Mouse (Mus musculus) megakaryocyte, adult 5-6 weeks (primary cell): ENCODE data around the gene RPS10-NUDT3. TPM values are rescaled to one million over a fixed set of nuclear protein-coding genes. Genes with fewer than 3 reads are reported as not detected.

ENCODE experiments used
- ATAC-seq: 2 replicates; pipeline ENCODE4 v1.8.0; 2016; ENCODE audit warnings: mild to moderate bottlenecking, inconsistent platforms; ENCODE audit not compliant: poor library complexity, severe bottlenecking
- total RNA-seq, 2 experiments: library from RNA; stranded (forward) in 1 of 2; stranded (reverse) in 1 of 2; fragments of 153-499, 151-499 nt in 1 of 2; fragments of 221-1000, 200-1000 nt in 1 of 2; gene quantifications; 2 replicates each; pipeline versions ENCODE4 v1.2.3 to v1.2.4; 2015 to 2017

The RPS10-NUDT3 gene
- not detected in 2 replicates for total RNA-seq (2015)
- not detected in 2 replicates for total RNA-seq (2017)

DNA sequence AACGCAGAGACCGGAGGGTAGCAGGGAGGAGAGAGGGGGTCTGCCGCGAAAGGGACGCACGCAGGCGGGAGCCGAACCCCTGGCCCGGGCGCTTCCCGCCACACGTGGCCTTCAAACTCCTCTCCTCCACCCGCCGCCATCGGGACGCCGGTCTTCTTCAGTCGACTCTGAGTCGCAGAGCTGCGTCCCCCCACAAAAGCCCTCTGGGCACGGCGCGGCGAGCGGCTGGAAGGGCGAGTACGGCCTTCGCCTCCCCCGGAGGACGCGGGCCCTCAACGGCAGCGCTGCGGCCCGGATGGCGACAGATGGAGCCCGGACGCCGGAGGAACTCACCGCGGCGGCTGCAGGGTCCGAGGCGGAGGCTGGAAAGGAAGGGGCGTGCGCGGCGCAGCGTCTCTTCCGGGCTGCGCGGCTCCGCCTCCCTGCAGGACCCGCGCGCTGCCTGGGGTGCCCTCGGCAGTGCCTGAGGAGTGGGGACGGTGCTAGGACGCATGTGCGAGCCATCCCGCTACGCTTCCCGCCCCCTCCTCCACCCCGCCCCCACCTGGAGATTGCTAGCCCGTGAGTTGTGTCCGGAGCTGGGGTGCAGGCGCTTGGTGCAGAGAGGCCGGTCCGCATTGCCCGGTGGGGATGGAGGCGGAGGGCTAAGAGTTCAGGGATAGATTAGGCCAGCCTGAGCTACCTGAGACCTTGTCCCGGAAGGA is at the start of gene RPS10-NUDT3:
RPS10-NUDT3 (minus strand) TSS at position 352 of the 704 bp plus-strand sequence.
- ATAC-seq: peak; percentile 100

DNA sequence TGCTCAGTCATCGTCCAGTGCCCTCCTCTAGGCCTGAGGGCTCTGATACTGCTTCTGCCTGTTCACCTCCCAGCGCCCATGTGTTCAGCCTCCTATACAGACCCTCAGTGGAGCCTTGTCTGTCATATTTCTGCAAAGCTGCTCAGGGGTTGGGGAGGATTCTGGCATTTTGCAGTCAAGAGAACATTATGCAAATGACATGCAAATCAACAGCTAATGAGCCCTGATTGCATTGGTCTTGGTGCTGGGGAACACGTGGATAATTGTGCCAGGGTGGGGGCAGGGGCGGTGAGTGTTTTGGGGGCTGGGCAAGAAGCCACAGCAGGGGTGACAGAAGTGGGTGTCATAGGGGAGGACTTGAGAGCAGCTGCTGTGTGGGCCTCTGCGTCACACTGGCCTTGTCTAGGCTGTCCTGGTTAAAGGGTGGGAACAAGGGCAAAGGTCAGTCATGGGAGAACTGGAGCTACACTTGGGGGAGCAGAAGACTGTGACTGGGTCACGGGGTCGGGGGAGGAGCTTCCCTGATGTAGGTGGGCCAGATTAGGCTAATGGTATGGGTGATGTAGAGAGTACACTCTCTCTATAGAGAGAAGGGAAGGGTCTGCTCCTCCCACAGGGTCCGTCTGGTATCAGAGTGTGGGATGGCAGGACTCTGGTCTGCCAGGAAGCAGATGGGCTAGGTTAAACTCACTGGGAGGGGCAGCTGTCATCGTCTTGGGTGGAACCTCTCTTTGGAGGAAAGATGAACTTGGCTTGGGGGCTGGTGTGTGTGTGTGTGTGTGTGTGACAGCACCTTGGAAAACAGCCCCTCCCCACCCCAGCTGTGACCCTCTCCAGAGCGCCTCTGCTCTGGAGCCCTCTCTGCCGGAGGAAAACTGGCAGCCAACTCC is 44.1 kb upstream of the RPS10-NUDT3 start:
- no peak for ATAC-seq

DNA sequence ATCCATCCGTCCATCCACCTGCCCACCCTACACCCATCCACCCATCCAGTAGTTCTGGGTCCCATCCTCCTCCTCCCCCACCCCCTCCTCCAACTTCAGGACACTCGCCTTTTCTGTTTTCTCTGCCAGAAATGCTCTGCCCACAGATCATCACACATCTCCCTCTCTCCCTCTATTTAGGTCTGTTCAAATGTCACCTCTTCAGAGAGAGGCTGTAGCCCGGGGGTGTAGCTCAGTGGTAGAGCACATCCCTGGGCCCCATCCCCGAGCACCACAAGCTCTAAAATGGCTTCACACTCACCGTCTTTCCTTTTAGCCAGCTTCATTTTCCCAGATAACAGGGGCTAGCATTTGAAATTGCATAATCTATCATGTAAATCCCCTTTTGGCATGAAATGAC is 42.7 kb upstream of the RPS10-NUDT3 start:
- ATAC-seq: no peak

DNA sequence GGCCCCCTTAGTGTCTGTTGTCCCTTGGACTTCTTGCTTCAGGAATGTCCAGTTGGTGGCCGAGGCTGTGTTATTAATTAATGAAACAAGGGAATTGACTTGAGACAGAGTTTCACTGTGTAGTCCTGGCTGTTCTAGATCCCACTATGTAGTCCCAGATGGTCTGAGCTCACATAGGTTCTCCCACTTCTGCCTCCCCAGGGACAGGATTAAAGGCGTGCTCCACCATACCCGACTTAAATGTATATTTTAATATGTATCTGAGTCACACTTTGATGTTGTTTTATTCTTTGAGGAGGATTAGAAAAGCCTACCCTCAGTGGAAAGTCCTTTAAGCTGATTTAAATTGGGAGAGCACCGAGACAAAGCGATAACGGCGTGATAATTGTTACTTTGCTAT is 41.2 kb upstream of the RPS10-NUDT3 start:
- ATAC-seq: no peak

DNA sequence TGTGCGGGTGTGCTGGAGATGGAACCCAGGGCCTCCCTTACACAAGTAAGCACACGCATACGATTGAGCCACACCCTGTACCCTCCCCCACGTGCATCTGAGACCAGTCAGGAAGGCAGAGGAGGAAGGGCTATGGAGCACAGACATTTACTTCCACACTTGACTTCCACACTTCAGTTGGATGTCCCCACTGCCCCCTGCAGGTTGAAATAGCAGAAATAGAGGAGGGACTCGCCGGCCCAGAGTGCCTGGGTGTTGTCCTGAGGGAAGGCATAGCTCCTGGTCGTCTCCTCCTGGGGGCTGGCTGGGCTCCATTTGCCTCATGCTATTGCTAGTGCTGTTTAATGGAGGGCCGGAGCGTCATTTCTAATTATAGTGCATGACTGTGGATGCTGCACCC is 40.4 kb upstream of the RPS10-NUDT3 start:
- no peak for ATAC-seq

DNA sequence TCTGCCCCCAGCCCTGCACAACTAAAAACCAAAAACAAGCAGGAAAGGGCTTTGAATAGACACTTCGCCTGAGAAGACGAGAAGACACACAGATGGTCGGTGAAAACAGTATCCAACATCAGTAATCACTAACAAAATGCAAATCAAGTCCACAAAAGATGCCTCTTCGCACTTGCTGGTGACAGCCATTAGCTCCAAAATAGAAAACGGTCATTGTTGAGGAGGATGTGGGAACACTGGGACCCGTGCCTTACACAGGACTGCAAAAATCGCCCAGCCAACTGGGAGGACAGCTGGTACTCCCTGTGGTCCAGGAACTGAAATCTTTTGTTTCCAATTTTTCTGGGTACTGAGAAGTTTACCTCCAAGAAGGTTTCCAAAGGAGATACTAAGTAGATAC is 38.9 kb upstream of the RPS10-NUDT3 start:
- no peak for ATAC-seq

DNA sequence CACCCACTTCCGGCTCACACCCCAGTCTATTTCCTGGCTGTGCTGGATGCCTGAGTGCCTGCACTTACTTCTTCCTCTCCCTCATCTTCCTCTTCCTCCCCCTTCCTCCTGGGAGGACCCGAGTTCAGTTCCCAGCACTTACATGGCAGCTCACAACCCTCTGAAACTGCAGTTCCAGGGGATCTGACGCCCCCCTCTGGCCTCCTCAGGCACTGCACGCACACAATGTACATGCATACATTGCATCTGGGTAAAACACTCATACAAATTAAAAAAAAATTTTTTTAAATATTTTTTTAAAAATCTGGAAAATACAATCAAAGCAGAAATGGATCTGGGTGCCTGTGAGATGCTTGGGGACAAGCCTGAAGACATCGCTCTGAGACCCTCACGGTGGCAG is 36.7 kb upstream of the RPS10-NUDT3 start:
- ATAC-seq: no peak

DNA sequence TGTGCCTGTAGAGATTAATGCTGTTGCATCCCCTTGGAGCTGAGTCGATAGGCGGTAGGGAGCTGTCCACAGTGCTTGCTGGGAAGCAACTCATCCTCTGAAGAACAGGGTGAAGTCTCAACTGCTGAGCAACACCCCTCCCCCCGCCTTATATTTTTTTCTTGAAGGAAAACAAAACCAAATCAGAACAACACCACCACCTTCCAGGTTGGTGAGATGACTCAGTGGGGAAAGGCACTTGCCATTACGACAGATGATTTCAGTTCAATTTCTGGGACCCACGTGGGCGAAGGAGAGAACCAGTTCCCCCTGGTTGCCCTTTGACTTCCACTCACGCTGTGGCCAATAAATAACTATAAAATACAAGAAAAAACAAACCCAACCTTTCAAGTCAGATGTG is 23.7 kb upstream of the RPS10-NUDT3 start:
- ATAC-seq: no peak

DNA sequence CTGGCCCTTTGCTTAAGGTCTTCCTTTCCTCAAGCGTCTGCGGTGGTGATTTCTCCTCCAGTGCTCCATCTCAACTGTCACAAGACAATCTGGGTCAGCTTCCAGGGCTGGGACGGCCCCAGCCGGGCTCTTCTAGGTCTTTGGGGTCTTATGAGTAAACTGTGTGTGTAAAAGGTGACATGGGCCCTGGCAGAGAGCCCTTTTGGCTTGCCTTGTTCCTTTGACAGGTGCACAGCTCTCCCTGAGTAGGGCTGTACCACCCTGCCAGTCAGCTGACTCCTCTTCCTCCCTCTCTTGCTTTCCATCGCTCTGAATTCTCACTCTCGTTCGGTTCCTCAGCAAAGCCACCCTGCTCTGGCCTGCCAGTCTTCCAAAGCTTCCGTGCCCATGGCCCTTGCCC is 22.1 kb upstream of the RPS10-NUDT3 start:
- ATAC-seq: no peak

DNA sequence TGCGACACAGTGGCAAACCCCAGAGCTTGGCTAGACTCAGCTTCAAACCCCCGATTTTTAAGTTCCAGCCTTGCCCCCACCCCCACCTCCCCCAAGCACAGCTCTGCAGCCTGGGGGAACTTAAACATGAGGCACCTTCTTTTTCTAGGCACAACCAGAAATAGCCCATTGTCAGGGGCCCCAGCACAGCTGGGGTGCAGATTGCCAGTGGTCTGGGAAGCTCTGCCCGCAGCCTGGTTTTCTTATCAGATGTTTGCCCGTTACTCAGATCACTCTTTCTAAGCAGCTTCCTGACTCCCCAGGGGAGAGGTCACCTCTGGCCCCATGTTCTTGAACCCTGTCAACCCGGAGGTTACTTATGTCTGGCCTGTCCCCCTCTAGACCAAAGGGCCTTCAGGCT is 21.4 kb upstream of the RPS10-NUDT3 start:
- no peak for ATAC-seq

DNA sequence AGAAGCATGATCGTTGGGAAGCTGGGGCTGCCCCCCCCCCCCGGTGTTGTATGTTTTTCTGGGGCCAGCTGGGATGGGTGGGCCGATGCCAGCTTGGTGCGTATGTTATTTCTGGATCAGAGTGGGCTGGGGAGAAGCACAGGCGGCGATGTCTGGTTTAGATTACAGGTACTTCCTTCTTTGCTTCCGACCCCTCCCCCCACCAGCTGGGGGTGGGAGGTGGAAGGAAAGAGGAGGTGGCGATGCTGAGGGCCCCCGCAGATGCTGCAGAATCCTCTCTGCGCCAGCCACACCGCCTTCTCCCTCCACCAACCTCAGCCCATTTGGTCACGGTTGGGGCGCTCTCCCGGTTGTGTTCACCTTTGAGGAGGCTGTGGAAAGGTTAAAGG is 21.0 kb upstream of the RPS10-NUDT3 start:
- ATAC-seq: 0 out of 2 replicates have a peak, but pooled peaks have one; percentile 10

DNA sequence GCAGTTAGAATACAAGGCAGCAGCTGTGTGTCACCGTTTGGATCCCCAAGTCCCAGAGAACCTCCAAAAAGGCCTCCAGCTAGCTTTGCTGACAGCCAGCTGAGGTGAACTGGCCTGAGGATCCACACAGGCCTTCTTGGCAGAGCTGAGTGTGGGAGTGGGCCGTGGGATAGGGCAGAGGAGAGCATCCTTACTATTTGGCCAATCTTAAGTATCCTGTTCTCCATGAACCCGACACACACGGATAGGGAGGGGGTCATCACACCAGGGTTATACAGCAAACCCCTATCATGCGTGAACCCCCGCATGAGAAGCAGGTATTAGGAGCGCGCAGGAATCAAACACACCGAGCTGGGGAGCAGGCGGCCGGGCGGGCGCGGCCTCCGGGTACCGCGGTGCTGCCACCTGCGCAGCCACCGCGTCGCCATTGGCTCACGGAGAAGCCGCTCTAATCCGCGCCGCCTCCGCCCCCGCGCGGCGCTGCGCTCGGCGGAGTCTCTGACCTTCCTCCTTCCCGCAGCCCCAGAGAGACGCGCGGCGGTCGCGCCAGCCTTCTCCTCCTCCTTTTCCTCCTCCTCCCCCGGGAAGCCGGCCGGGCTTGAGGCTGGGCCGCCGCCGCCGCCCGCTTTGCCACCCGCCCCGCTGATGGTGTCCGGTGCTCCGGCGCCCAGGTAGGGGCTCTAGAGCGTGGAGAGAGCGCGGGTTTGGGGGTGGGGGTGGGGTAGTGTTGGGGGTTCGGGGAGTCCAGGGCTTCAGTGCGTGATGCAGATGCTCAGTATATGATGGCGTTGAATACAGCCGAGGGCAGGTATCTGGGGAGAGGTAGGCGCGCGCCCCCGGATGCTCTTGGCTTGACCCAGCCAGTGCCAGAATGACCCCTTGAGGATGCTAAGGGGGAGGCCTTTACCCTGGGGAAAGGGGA is 20.3 kb upstream of the RPS10-NUDT3 start, which contains the start of gene Pacsin1:
Pacsin1 (plus strand) TSS at position 421 of the 922 bp plus-strand sequence.
- peak; percentile 54 for ATAC-seq

DNA sequence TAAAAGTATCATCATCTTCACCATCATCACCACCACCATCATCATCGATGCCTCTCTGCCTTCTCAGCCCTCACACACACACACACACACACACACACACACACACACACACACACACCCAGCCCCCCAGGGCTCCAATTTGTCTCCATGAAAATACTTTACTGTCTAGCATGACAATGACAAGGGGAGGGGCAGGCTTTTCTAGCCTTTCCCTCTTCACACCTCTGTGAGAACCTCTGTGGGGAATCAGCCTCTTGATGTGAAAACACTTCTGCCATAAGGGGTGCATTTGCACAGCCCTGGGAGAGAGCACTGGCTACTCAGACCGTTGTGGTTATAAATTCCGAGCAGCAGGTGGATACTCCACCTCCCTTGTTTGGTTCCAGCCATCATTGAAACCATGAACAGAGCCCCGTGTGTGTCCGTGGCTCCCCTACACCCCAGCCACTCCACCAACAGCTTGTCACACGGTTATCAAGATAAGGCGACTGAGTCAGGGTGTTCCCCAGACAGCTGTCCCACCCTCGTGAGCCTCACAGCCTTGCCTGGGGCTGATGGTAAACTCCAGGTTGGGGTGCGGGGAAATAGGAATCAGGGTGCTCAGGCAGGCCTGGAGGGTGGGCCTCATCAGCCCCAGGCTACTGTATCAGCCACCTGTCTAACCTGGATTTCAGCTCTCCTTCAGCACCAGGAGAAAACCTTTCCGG is 18.4 kb upstream of the RPS10-NUDT3 start:
- no peak for ATAC-seq

DNA sequence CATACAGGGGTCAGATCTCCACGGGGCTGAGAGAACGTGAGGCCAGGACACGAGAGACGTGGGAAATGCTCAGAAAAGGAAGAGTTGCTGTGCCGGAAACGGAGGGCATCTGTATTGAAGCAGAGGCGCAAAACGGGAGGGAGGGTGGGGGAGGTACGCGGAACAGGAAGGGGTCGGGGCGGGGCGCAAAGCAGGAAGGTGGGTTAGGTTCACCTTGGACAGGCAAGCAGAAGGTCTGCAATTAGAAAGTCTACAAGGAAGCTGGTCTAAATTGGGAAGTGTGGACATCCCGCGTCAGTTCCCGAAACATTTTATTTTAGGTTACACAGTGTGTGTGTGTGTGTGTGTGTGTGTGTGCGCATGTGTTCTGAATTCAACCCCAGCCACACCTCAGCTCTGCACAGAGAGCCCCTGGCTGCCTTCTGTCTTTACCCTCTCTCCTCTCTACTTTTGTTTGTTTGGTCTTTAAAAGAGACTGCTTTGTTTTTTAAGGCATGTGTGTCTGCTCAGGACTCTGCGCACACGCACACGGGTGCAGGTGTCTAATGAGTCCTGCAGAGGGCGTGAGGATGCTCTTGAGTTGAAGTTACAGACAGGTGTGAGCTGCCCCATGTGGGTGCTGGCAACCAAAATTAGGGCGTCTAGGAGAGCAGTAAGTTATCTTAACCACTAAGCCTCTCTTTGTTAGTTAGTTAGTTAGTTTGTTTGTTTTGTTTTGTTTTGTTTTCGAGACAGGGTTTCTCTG is 17.2 kb upstream of the RPS10-NUDT3 start:
- ATAC-seq: peak; percentile 53

DNA sequence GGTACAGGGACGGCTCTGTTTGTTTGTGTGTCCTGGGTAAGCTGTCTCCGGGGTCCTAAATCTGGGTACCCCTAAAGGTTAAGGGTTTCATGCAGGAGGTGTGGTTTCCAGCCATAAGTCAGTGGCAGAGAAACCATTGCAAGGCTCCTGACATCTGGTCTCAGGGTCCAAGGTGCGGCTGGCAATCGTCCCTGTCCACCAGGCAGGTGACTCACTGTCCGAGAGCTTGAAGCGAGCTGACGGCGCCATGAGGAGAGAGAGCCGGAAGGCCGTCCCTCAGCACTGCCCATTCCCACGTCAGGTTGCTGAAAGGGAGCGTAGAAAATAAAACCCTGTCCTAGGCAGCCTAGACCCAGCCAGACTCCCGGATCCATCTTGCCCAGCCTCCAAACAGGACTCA is 15.6 kb upstream of the RPS10-NUDT3 start:
- no peak for ATAC-seq

DNA sequence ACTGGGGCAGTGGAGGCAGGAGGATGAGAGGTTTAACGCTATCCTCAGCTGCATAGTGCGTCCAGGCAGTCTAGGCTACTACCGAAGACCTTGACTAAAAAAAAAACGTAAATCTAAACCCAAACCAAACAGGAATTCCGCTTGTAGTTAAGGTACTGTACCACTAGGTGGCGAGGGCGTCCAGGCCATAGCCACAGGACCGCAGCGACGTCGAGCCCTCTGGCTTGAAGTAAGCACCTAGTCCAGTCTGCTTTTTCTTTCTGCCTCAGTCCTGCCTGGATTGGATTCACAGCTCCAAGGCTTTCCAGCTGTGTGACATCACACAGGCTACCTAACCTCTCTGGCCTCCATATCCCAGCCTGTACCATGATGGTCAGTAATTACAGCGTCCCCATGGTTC is 15.1 kb upstream of the RPS10-NUDT3 start:
- ATAC-seq: peak; percentile 90

DNA sequence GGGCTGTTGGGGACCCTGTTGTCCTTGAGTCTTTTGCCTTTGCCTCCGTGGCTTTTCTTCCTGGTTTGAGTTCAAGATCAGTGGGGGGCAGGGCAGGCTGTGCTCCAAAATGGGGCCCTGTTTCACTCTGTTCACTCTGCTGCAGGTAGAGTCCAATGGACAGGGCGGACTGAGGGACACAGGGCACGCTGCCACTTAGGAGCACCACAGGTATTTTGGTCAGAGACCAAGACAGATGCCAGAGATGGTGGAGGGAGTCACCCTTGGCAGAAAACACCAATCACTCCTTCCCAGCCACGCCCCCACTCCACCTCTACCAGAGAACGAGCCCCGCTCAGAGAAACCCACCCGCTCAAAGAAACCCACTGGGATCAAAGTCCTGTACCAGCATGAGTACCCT is 10.8 kb upstream of the RPS10-NUDT3 start:
- no peak for ATAC-seq

DNA sequence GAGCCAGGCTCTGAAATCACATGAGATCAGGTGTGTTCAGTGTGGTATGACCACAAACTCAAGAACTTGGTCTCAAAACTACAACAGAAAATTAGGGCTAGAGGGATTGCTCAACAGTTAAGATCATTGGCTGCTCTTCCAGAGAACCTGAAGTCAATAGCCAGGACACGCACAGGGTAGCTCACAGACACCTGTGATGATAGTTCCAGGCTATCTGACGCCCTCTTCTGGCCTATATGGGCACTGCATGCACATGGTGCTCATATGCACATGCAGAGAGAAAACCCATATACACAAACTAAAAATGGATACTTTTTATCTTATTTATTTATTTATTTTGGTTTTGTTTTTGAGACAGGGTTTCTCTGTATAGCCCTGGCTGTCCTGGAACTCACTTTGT is 9.6 kb upstream of the RPS10-NUDT3 start:
- no peak for ATAC-seq

DNA sequence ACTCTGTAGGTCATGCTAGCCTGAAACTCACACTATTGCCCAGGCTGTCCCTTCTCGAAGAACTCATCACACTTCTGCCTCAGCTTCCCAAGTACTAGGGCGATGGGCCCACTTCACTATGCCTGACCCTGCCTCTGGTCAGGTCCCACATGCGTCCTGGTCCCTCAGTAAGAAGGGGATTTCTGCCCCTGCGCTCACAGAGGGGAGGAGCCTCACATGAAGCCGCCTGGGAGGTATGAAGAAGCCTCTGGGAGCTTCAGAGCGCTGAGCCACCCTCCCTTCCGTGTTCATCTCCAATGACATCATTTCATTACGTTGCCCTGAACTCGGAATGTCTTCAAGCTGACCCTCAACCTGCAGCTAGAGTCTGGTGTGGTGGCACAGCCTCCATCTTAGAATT is 8.7 kb upstream of the RPS10-NUDT3 start:
- no peak for ATAC-seq

DNA sequence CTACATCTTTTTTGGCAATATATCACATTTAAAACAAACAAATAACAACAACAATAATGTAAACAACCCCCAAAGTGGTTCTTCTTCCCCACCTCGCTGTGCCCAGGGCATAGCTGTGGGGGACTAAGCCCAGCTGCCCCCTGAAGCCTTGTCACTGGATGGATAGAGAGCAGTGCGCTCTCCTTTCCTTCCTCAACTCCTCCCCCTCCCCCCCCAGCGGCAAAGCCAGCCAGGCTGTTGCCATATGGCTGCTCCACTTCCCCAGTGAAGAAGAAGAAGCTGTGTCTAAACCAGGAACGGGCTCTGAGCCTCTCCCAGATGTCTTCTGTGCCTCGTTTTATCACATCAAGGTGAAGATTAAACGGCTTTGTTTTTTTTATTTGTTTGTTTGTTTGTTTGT is 8.1 kb upstream of the RPS10-NUDT3 start:
- ATAC-seq: peak; percentile 71
